Mouse (Mus musculus) kidney, adult 2 months (tissue): ENCODE results near the gene Olfr1116.

Experiments
- CTCF ChIP-seq: fragments of 200-500 bp; conservative IDR thresholded peaks from 2 replicates; pipeline ENCODE4 v1.5.1; 2011; ENCODE audit warnings: low read depth, mild to moderate bottlenecking, control low read depth, low read length, moderate library complexity, mixed read lengths; ENCODE audit not compliant: insufficient read depth, insufficient read length
- POLR2A ChIP-seq: fragments of 200-500 bp; IDR thresholded peaks from one replicate; pipeline ENCODE4 v1.6.1; 2011; ENCODE audit warnings: low read depth, low read length, control low read depth

- TF ChIP-seq CTCF (no peak), POLR2A (no peak)
Measured at GRCm38 (mm10) chr2:87307281-87307680, 39.9 kb downstream of the Olfr1116 start, which contains the start of gene Olfr1118.
